Mouse (Mus musculus) stomach, embryonic 16.5 days (tissue): ENCODE results near the gene Anapc2. TPM values are rescaled to one million over a fixed set of nuclear protein-coding genes. Genes with fewer than 3 reads are reported as not detected.
A peak's percentile ranks its signal among the peaks of the same experiment; 100 is the strongest.

Experiments used
- ATAC-seq: fragments of 200-750 bp; cut with Nextera tagmentation; 2 replicates; pipeline ENCODE4 v1.8.0; 2017; ENCODE audit warnings: moderate number of reproducible peaks, moderate TSS enrichment; ENCODE audit not compliant: insufficient read depth, low FRiP score
- H3K27ac ChIP-seq: fragments of 300-500 bp; sonication (generic); 2 replicates; pipeline ENCODE4 v1.5.1; 2014; ENCODE audit warnings: low read length
- H3K27me3 ChIP-seq: fragments of 300-500 bp; sonication (generic); 2 replicates; pipeline ENCODE4 v1.6.1; 2014; ENCODE audit warnings: low read length, control low read depth, mixed read lengths; ENCODE audit not compliant: control insufficient read depth, insufficient read depth
- H3K36me3 ChIP-seq: fragments of 300-500 bp; sonication (generic); 2 replicates; pipeline ENCODE4 v1.6.1; 2014; ENCODE audit warnings: low read length; ENCODE audit not compliant: control insufficient read depth, insufficient read depth
- H3K4me1 ChIP-seq: fragments of 300-500 bp; sonication (generic); 2 replicates; pipeline ENCODE4 v1.6.1; 2014; ENCODE audit warnings: low read length, control low read depth, mixed read lengths; ENCODE audit not compliant: control insufficient read depth, insufficient read depth
- H3K4me2 ChIP-seq: fragments of 300-500 bp; sonication (generic); 2 replicates; pipeline ENCODE4 v1.6.1; 2014; ENCODE audit warnings: low read depth, low read length, mixed read lengths
- H3K4me3 ChIP-seq: fragments of 300-500 bp; sonication (generic); replicated peaks from 2 replicates; pipeline ENCODE4 v1.5.1; 2014; ENCODE audit warnings: mild to moderate bottlenecking, low read length
- H3K9ac ChIP-seq: fragments of 300-500 bp; sonication (generic); 2 replicates; pipeline ENCODE4 v1.6.1; 2014; ENCODE audit warnings: low read length
- H3K9me3 ChIP-seq: fragments of 300-500 bp; sonication (generic); replicated peaks from 2 replicates; pipeline ENCODE4 v1.6.1; 2016; ENCODE audit warnings: low read length, control low read depth; ENCODE audit not compliant: control insufficient read depth
- whole genome bisulfite sequencing: fragments of 180-500 bp; shearing (Covaris S2); extraction: QIAGEN DNeasy Blood & Tissue Kit; methylation state at CpG from one replicate; pipeline ENCODE4 v1.1.7; 2014; 5-methylcytosine and 5-hydroxymethylcytosine counted together
- polyA plus RNA-seq: library from polyadenylated mRNA; unstranded; fragments of >200 nt; fragmentation: Nextera tagmentation; extraction: Ambion mirVana; gene quantifications from 2 replicates; pipeline ENCODE4 v1.2.1, GENCODE M21; 2015

Gene Anapc2
- polyA plus RNA-seq, 1 experiment from 2014 or later: 123 TPM

DNA sequence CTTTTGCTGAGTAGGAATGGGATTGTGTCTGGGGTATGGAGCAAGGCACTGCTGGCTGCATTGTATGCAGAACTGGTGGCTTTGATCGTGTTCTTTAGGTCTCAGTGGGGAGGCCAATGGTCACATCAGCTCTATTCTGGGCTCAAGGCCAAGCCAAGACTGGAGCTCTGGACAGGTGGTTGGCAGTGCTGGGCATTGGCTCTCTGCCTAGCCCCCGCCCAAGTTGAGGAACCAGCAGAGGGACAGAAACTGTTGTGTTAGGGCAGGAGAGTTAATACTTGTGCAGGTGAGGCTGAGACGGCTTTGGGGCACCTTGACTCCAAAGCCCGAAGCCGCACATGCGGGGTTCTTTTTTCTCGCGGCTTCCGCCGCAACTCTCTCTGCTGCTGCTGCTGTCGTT lies 17.4 kb downstream of the Anapc2 start, which contains the start of gene Lrrc26:
Gene Lrrc26 (plus strand): TSS at position 265 of the 400 bp plus-strand sequence.
- WGBS: 7% methylated on average over 11 of the region's 11 CpGs
- H3K4me1 ChIP-seq: peaks cover 52% of the 10 kb centered on the region
- peaks cover 45% of the 10 kb centered on the region for H3K27me3 ChIP-seq
- peak within 1 kb of the TSS; percentile 97 for H3K27ac ChIP-seq
- H3K9me3 ChIP-seq: no peaks in the 10 kb centered on the region
- H3K4me3 ChIP-seq: peak within 1 kb of the TSS; percentile 45
- no peak for ATAC-seq
- H3K9ac ChIP-seq: peak within 1 kb of the TSS; percentile 61
- H3K36me3 ChIP-seq: peaks cover 7% of the 10 kb centered on the region; the same call in 1 of the 2 replicates
- H3K4me2 ChIP-seq: peak within 1 kb of the TSS; percentile 55

DNA sequence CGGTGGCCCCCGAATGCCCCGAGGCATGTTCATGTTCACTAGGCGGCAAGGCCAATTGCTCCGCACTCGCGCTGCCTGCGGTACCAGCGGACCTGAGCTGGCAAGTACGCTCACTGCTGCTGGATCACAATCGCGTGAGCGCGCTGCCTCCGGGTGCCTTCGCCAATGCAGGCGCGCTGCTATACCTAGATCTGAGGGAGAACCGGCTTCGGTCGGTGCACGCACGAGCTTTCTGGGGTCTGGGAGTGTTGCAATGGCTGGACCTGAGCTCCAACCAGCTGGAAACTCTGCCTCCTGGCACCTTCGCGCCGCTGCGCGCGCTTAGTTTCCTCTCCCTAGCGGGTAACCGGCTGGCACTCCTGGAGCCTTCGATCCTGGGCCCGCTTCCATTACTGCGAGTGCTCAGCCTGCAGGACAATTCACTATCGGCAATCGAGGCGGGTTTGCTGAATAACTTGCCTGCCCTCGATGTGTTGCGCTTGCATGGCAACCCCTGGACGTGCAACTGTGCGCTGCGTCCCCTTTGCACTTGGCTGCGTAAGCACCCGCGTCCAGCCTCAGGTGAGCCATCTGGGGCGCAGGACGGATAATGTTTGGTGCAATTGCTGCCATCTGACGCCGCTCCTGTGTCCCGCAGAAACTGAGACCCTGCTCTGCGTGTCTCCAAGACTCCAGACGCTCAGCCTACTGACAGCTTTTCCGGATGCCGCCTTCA lies 18.0 kb downstream of the Anapc2 start:
- WGBS: 2% methylated on average over 54 of the region's 54 CpGs
- no peak for ATAC-seq
- peak overlapping the region; percentile 45 for H3K4me3 ChIP-seq
- H3K9me3 ChIP-seq: no peaks in the 10 kb centered on the region
- H3K9ac ChIP-seq: peak overlapping the region; percentile 61
- peaks cover 45% of the 10 kb centered on the region for H3K27me3 ChIP-seq
- H3K4me2 ChIP-seq: peak overlapping the region; percentile 55
- peaks cover 50% of the 10 kb centered on the region for H3K4me1 ChIP-seq
- H3K27ac ChIP-seq: peak overlapping the region; percentile 77
- 0 out of 2 replicates have a peak, but pooled peaks cover under 1% of the 10 kb centered on the region for H3K36me3 ChIP-seq

DNA sequence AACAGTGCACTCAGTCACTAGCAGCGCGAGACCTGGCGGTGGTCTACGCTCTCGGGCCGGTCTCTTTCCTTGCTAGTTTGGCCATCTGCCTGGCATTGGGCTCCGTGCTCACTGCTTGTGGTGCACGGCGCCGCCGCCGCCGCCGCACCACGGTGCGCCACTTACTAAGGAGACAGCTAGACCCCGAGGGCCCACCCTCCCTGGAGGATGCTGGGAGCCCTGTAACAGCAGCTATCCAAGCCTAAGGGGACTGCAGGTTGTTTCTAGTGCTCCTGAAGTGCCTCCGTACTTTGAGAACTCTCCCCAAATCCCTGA lies 18.5 kb downstream of the Anapc2 start:
- WGBS: 1% methylated on average over 18 of the region's 18 CpGs
- peak overlapping the region; percentile 61 for H3K9ac ChIP-seq
- H3K9me3 ChIP-seq: no peaks in the 10 kb centered on the region
- ATAC-seq: no peak
- no peaks in the 10 kb centered on the region for H3K36me3 ChIP-seq
- peak overlapping the region; percentile 55 for H3K4me2 ChIP-seq
- no peak overlapping the region; the same call in 1 of the 2 replicates for H3K27ac ChIP-seq
- peak overlapping the region; percentile 45 for H3K4me3 ChIP-seq
- H3K4me1 ChIP-seq: peaks cover 48% of the 10 kb centered on the region
- peaks cover 45% of the 10 kb centered on the region for H3K27me3 ChIP-seq

DNA sequence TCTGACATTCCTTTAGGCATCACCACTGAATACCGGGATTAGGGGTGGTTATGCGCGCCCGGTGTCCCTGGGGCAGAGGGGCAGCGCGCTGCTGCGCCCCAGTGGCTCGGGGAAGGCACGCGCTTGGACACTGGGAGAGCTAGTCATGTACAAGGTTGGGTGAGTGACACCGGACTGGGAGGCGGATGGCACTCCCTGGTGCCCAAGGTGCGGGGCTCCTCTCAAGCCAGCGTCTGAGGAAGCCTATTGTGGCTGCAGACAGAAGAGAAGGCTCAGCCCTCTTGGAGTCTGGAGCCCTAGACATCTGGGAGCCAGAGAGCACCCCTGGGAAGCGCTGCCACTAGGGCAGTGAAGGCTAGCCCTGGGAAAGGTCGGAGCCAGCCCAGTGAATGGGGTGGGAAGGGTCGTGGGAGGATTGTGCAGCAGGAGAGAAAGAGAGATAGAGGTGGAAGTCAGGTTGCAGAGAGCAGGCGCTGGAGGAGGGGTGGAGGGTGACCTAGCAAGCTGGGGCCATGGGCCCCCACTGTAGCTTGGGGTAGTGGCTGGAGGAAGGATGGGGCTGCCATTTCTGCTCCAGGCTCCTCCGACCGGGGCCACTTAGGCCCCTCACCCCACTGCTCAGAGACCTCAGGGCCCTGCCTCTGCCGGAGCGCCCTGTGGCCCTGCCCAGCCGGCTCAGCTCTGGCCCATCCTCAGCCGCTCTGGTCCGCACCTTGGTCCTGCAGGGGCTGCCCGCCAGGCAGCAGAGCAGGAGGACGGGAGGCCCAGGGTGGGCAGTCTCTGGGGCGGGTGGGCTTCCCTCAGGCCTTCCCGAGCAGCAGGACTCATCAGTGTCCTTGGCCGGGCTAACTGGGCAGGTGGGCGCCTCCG lies 19.1 kb downstream of the Anapc2 start:
- Histone ChIP-seq H3K27me3 (peaks cover 45% of the 10 kb centered on the region), H3K4me1 (peaks cover 44% of the 10 kb centered on the region), H3K4me2 (peak overlapping the region; percentile 61), H3K36me3 (no peaks in the 10 kb centered on the region), H3K9ac (peak overlapping the region; percentile 68), H3K27ac (no peak overlapping the region; the same call in 1 of the 2 replicates), H3K9me3 (no peaks in the 10 kb centered on the region), H3K4me3 (peak overlapping the region; percentile 45)
- WGBS: 8% methylated on average over 32 of the region's 32 CpGs
- ATAC-seq: no peak

DNA sequence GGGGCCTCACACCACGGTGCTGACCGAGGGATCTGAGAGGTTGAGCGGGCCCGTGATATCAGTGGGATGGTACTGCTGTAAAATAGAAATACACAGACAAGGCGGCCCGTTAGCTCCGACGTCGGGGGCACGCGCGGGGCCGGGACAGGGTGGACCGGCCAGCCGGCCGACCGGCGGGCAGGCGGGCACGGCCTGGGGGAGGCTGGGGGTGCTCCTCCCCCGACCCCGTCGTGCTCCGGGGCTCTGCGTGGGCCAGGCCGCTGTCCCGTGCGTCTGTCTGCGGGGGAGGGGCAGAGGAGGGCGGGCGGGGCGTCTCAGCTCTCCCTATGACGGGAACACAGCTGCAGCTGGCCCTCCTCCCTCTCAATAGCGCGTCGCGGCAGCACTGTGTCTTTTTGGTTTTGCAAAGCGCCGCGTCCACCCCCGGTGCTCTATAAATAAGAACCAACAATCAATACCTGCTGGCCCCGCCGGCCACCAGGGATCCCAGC lies 19.8 kb downstream of the Anapc2 start:
- Histone ChIP-seq H3K36me3 (no peaks in the 10 kb centered on the region), H3K4me2 (peak overlapping the region; percentile 61), H3K27me3 (peaks cover 45% of the 10 kb centered on the region), H3K9me3 (no peaks in the 10 kb centered on the region), H3K27ac (no peak overlapping the region), H3K9ac (peak overlapping the region; percentile 68), H3K4me3 (peak overlapping the region; percentile 45), H3K4me1 (peaks cover 42% of the 10 kb centered on the region)
- ATAC-seq: peak; percentile 14; the same call in 1 of the 2 replicates
- 7% methylated on average over 39 of the region's 43 CpGs for WGBS

DNA sequence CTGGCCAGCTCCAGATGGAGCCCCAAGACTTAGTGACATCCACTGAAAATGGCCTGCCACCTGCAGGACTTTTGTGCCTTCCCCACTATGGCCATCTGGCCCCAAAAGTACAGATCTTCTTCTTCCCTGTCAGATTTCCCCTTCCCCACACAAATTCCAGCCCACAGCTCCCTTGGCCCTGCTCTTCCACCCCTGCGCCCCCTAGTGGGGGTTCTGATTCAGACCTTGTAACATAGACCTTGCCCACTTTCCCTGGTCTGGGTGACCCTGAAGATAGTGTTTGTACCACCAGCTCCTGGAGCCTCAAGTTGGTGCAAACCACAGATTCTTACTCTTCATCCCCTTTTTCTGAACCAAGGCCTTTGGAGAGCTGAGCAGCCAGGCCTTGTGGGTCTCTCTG lies 20.6 kb downstream of the Anapc2 start:
- H3K9me3 ChIP-seq: no peaks in the 10 kb centered on the region

DNA sequence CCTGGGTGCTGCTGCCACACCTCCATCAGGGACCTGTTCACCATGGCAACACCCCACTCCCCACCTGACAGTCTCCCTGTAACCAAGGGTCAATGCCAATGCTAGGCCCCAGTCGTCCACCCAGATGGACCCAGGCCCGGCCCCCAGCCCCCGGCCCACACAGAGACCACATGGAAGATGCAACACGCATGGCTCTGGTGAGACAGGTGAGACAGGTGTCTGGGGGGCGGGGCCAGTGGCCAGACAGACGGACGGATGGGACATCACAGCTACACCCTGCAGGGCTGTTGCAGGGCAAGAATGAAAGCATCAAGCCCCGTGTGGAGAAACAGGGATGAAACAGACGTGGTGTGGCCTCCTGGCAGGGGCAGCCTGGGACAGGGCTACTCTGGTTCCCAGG lies 21.4 kb downstream of the Anapc2 start:
- Histone ChIP-seq H3K4me1 (peaks cover 26% of the 10 kb centered on the region), H3K27ac (no peak overlapping the region), H3K4me3 (no peak overlapping the region), H3K9me3 (no peaks in the 10 kb centered on the region), H3K36me3 (no peaks in the 10 kb centered on the region), H3K27me3 (peaks cover 44% of the 10 kb centered on the region), H3K4me2 (no peak overlapping the region), H3K9ac (no peak overlapping the region)
- ATAC-seq: no peak
- 73% methylated on average over 9 of the region's 9 CpGs for WGBS

More for the DNA sequence above, 20.6 kb downstream of the Anapc2 start:
- peak overlapping the region; percentile 61 for H3K4me2 ChIP-seq
- no peaks in the 10 kb centered on the region for H3K36me3 ChIP-seq
- no peak overlapping the region for H3K27ac ChIP-seq
- no peak for ATAC-seq
- peaks cover 35% of the 10 kb centered on the region for H3K4me1 ChIP-seq
- H3K4me3 ChIP-seq: peak overlapping the region; percentile 45; the same call in 1 of the 2 replicates
- WGBS: 0% methylated on average over 1 of the region's 1 CpGs
- H3K27me3 ChIP-seq: peaks cover 45% of the 10 kb centered on the region
- peak overlapping the region; percentile 68 for H3K9ac ChIP-seq

DNA sequence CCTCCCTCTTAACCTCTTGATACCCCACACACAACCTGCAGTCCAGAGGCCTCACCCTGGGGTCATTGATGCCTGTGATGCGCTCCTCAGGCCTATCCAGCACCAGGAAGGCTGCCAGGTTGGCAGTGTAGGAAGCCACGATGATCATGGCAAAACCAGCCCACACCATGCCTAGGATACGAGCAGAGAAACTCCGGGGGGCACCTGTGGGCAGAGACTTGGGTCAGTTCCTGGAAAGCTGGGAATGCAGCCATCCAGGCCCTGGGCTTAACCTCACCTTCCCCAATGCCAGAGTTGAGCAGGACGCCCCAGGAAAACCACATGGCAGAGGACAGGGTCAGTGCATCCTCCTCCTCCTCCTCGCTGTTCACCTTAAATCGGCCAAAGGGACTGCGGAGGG lies 24.8 kb downstream of the Anapc2 start:
- H3K4me3 ChIP-seq: no peak overlapping the region
- H3K36me3 ChIP-seq: no peaks in the 10 kb centered on the region
- 70% methylated on average over 8 of the region's 8 CpGs for WGBS
- H3K9ac ChIP-seq: no peak overlapping the region
- no peak overlapping the region for H3K27ac ChIP-seq
- ATAC-seq: no peak
- H3K9me3 ChIP-seq: no peaks in the 10 kb centered on the region
- H3K27me3 ChIP-seq: peaks cover 10% of the 10 kb centered on the region
- no peak overlapping the region for H3K4me2 ChIP-seq
- H3K4me1 ChIP-seq: peaks cover 7% of the 10 kb centered on the region

DNA sequence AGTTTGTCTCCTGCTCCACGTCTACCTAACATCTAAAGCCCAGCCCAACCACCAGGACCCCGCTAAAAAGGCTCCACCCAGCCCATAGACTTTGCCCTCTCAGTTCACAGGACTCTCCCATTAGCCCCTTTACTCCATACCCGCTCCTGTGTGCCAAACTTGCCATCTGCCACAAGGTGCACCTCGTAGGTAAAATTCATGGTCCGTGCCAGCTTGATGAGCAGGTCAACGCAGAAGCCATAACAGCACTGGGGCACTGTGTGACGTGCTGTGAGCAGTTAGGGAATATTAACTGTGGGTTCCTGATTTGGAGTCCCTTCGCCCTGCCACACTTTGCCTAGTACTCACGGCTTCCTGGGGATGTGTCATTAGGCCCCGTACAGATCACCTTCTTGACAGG lies 25.8 kb downstream of the Anapc2 start:
- WGBS: 72% methylated on average over 10 of the region's 10 CpGs
- no peaks in the 10 kb centered on the region for H3K4me1 ChIP-seq
- no peak overlapping the region for H3K4me2 ChIP-seq
- H3K36me3 ChIP-seq: no peaks in the 10 kb centered on the region
- H3K9ac ChIP-seq: no peak overlapping the region
- no peak overlapping the region for H3K4me3 ChIP-seq
- no peak overlapping the region for H3K27ac ChIP-seq
- peaks cover 2% of the 10 kb centered on the region for H3K27me3 ChIP-seq
- no peak for ATAC-seq
- no peaks in the 10 kb centered on the region for H3K9me3 ChIP-seq
